Mouse (Mus musculus): ENCODE results near the gene Hexim1. TPM values are rescaled to one million over a fixed set of nuclear protein-coding genes. Genes with fewer than 3 reads are reported as not detected.

The Hexim1 gene
- polyA plus RNA-seq, 1 experiment from 2014 or later = 7.1 TPM

GRCm38 (mm10) chr11:103095107-103095670 lies 20.8 kb upstream of the Hexim1 start:
- Histone ChIP-seq H3K4me3 (ENCODE audit: low read length) (no peak overlapping the region), H3K4me1 (ENCODE audit: control insufficient read depth, insufficient read depth, low read length) (peaks cover 39% of the 10 kb centered on the region), H3K9ac (ENCODE audit: low read depth, low read length) (no peak overlapping the region), H3K27ac (ENCODE audit: low read depth, low read length) (0 out of 2 replicates have a peak overlapping the region, but pooled peaks have one; percentile 47), H3K27me3 (ENCODE audit: control insufficient read depth, insufficient read depth, low read length) (no peaks in the 10 kb centered on the region), H3K36me3 (ENCODE audit: control insufficient read depth, insufficient read depth, low read length) (no peaks in the 10 kb centered on the region), H3K4me2 (replicated peaks; ENCODE audit: low read depth, low read length) (no peak overlapping the region), H3K9me3 (ENCODE audit: control insufficient read depth, low read length) (no peaks in the 10 kb centered on the region)
- 0 out of 2 replicates have a peak, but pooled peaks have one; percentile 3 for ATAC-seq (ENCODE audit: low FRiP score, low TSS enrichment)
- WGBS = 48% methylated on average over 9 of the region's 9 CpGs

DNA sequence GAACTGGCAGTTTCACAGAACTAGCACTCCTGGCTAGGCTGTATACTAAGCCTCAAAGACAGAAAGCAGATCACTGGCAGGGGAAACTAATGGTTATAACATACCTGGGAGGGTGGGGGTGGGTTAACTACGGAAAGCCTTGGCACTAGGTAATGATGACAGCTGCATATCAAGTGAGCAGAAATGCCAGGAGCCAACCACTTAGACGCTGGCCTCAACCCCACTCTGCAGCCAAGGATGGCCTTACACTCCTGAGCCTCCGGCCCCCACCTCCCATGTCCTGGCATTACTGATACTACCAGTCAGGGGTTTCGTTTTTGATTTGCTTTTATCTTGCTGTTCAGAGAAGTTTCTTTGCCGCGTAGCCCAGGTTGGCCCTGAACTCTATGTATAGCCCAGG lies 20.2 kb upstream of the Hexim1 start:
- no peak overlapping the region for H3K4me2 ChIP-seq (replicated peaks; ENCODE audit: low read depth, low read length)
- no peaks in the 10 kb centered on the region for H3K27me3 ChIP-seq (ENCODE audit: control insufficient read depth, insufficient read depth, low read length)
- no peaks in the 10 kb centered on the region for H3K36me3 ChIP-seq (ENCODE audit: control insufficient read depth, insufficient read depth, low read length)
- ATAC-seq (ENCODE audit: low FRiP score, low TSS enrichment) = no peak
- 87% methylated on average over 6 of the region's 6 CpGs for WGBS
- no peak overlapping the region for H3K4me3 ChIP-seq (ENCODE audit: low read length)
- H3K9me3 ChIP-seq (ENCODE audit: control insufficient read depth, low read length) = no peaks in the 10 kb centered on the region
- no peak overlapping the region for H3K27ac ChIP-seq (ENCODE audit: low read depth, low read length)
- peaks cover 44% of the 10 kb centered on the region for H3K4me1 ChIP-seq (ENCODE audit: control insufficient read depth, insufficient read depth, low read length)
- no peak overlapping the region for H3K9ac ChIP-seq (ENCODE audit: low read depth, low read length)

DNA sequence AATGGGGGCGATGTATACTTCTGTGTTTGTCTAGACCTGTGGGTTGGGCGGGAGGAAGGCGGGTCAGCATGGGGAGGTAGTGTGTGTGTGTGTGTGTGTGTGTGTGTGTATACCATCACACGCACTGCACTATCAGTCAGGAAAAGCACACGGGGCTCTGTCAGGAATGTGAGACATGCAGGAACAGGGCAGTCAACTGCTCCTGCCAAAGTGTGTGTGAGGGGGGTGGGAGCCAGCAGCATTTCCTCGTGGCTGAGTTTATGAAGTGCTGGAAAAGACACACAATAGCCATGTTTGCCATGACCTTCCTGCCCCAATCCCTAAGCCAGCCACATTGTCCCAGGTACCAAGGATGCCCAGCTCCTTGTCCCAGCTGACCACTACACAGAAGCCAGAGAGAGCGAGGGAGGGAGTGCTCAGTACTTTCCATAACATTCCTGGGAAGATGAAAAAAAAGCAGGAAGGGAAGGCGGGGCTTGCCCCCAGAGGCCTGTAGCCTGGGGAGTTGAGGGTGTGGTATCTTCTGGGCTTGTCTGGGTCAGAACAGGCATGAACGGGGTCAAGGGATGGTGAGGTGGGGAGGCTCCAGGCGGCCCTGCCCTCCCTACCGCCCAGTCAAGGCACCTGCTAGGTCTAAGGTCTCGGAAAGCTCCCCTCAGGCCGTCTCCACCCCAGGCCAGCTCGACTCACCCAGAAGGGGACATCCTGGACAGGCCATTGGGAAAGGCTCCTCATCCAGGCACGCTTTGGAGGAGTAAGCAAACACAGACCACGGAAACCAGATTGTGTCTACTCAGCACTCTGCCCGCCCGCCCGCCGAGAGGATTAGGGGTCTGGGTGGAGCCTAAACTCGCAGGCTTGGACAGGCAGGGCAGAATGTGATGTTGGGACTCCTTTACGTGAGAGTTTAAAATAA lies 18.8 kb upstream of the Hexim1 start:
- Histone ChIP-seq H3K36me3 (ENCODE audit: control insufficient read depth, insufficient read depth, low read length) (no peaks in the 10 kb centered on the region), H3K9ac (ENCODE audit: low read depth, low read length) (no peak overlapping the region), H3K27me3 (ENCODE audit: control insufficient read depth, insufficient read depth, low read length) (no peaks in the 10 kb centered on the region; the same call in 1 of the 2 replicates), H3K4me2 (replicated peaks; ENCODE audit: low read depth, low read length) (peak overlapping the region; percentile 19), H3K4me1 (ENCODE audit: control insufficient read depth, insufficient read depth, low read length) (peaks cover 50% of the 10 kb centered on the region), H3K4me3 (ENCODE audit: low read length) (no peak overlapping the region), H3K9me3 (ENCODE audit: control insufficient read depth, low read length) (no peaks in the 10 kb centered on the region), H3K27ac (ENCODE audit: low read depth, low read length) (no peak overlapping the region; the same call in 1 of the 2 replicates)
- ATAC-seq (ENCODE audit: low FRiP score, low TSS enrichment) = no peak
- 24% methylated on average over 22 of the region's 22 CpGs for WGBS

DNA sequence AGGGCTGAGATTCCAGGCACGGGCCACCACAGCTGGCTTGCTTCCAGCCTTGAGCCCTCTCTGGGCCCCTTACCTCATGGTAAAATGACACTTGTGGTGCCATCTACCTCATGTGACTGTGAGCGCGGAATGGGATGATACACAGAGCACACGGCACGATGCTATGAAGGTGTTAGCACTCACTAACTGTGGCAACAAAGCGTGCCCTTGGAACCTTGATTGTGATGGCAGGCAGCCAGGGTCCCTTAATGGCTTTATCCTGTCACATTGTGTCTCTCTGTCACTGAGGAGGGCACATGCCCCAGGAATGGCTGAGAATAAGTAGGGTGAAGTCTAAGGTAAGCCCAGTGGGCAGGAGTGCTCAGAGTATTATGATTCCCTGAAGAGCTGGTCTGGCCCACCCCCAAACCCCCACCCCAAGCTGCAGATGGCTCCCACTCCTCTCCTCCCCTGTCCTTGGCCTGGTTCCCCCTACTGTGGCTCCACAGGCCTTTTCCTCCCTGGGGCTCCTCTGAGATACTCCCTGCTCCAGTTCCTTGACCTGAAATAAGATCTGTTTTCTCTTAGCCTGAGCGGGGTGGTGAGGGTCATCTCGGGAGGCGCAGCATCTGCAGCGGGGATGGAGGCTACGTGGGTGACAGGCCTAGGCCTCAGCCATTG lies 17.4 kb upstream of the Hexim1 start:
- no peaks in the 10 kb centered on the region for H3K9me3 ChIP-seq (ENCODE audit: control insufficient read depth, low read length)
- H3K27ac ChIP-seq (ENCODE audit: low read depth, low read length) = peak overlapping the region; percentile 30; the same call in 1 of the 2 replicates
- H3K4me1 ChIP-seq (ENCODE audit: control insufficient read depth, insufficient read depth, low read length) = peaks cover 59% of the 10 kb centered on the region
- no peak for ATAC-seq (ENCODE audit: low FRiP score, low TSS enrichment)
- H3K9ac ChIP-seq (ENCODE audit: low read depth, low read length) = no peak overlapping the region; the same call in 1 of the 2 replicates
- H3K27me3 ChIP-seq (ENCODE audit: control insufficient read depth, insufficient read depth, low read length) = no peaks in the 10 kb centered on the region; the same call in 1 of the 2 replicates
- H3K36me3 ChIP-seq (ENCODE audit: control insufficient read depth, insufficient read depth, low read length) = no peaks in the 10 kb centered on the region
- 45% methylated on average over 11 of the region's 11 CpGs for WGBS
- no peak overlapping the region for H3K4me3 ChIP-seq (ENCODE audit: low read length)
- no peak overlapping the region for H3K4me2 ChIP-seq (replicated peaks; ENCODE audit: low read depth, low read length)

- ATAC-seq (ENCODE audit: low FRiP score, low TSS enrichment) = no peak
- no peaks in the 10 kb centered on the region; the same call in 1 of the 2 replicates for H3K27me3 ChIP-seq (ENCODE audit: control insufficient read depth, insufficient read depth, low read length)
- no peak overlapping the region for H3K4me3 ChIP-seq (ENCODE audit: low read length)
- H3K36me3 ChIP-seq (ENCODE audit: control insufficient read depth, insufficient read depth, low read length) = no peaks in the 10 kb centered on the region
- H3K9me3 ChIP-seq (ENCODE audit: control insufficient read depth, low read length) = no peaks in the 10 kb centered on the region
- H3K9ac ChIP-seq (ENCODE audit: low read depth, low read length) = no peak overlapping the region
- H3K27ac ChIP-seq (ENCODE audit: low read depth, low read length) = peak overlapping the region; percentile 30; the same call in 1 of the 2 replicates
- peaks cover 57% of the 10 kb centered on the region for H3K4me1 ChIP-seq (ENCODE audit: control insufficient read depth, insufficient read depth, low read length)
- WGBS = 22% methylated on average over 12 of the region's 12 CpGs
- peak overlapping the region; percentile 6; the same call in 1 of the 2 replicates for H3K4me2 ChIP-seq (replicated peaks; ENCODE audit: low read depth, low read length)
Measured at GRCm38 (mm10) chr11:103099352-103099940, 16.6 kb upstream of the Hexim1 start.

DNA sequence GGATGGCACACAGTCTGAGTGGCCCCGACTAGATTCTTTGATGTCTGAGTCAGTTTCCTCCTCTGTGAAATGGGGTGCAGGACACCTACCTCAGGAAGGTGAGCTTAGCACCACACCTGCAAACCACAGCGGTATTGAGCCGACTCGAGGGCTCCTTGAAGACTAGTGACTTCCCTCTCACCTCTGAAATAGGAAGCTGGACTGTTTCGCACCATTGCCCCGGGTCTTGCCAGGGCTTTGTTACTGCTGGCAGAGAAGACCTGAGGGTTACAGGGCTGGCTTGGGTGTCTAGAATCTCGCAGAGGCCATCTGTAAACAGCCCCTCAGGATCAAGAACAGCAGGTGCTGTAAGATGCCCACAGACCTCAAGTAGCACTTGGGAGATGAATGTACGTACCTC lies 15.7 kb upstream of the Hexim1 start:
- Histone ChIP-seq H3K9ac (ENCODE audit: low read depth, low read length) (no peak overlapping the region), H3K4me2 (replicated peaks; ENCODE audit: low read depth, low read length) (peak overlapping the region; percentile 86), H3K4me3 (ENCODE audit: low read length) (no peak overlapping the region; the same call in 1 of the 2 replicates), H3K27ac (ENCODE audit: low read depth, low read length) (no peak overlapping the region), H3K4me1 (ENCODE audit: control insufficient read depth, insufficient read depth, low read length) (peaks cover 49% of the 10 kb centered on the region), H3K27me3 (ENCODE audit: control insufficient read depth, insufficient read depth, low read length) (no peaks in the 10 kb centered on the region; the same call in 1 of the 2 replicates), H3K36me3 (ENCODE audit: control insufficient read depth, insufficient read depth, low read length) (no peaks in the 10 kb centered on the region), H3K9me3 (ENCODE audit: control insufficient read depth, low read length) (no peaks in the 10 kb centered on the region)
- WGBS = 48% methylated on average over 8 of the region's 8 CpGs
- no peak for ATAC-seq (ENCODE audit: low FRiP score, low TSS enrichment)

- ATAC-seq (ENCODE audit: low FRiP score, low TSS enrichment) = peak; percentile 55
- peak within 1 kb of the TSS; percentile 61 for H3K9ac ChIP-seq (ENCODE audit: low read depth, low read length)
- no peaks in the 10 kb centered on the region for H3K36me3 ChIP-seq (ENCODE audit: control insufficient read depth, insufficient read depth, low read length)
- peak within 1 kb of the TSS; percentile 60 for H3K4me3 ChIP-seq (ENCODE audit: low read length)
- under 1% methylated on average over 34 of the region's 34 CpGs for WGBS
- no peaks in the 10 kb centered on the region; the same call in 1 of the 2 replicates for H3K27me3 ChIP-seq (ENCODE audit: control insufficient read depth, insufficient read depth, low read length)
- H3K27ac ChIP-seq (ENCODE audit: low read depth, low read length) = no peak within 1 kb of the TSS
- H3K9me3 ChIP-seq (ENCODE audit: control insufficient read depth, low read length) = no peaks in the 10 kb centered on the region
- H3K4me2 ChIP-seq (replicated peaks; ENCODE audit: low read depth, low read length) = peak within 1 kb of the TSS; percentile 86
- peaks cover 49% of the 10 kb centered on the region for H3K4me1 ChIP-seq (ENCODE audit: control insufficient read depth, insufficient read depth, low read length)
Measured at GRCm38 (mm10) chr11:103101481-103101865, 14.6 kb upstream of the Hexim1 start, which contains the start of the genes Plcd3 and Acbd4. Gene Plcd3, minus strand, starts transcription at chr11:103101658. Gene Acbd4, plus strand, starts transcription at chr11:103101682.

GRCm38 (mm10) chr11:103101866-103102501 lies 14.0 kb upstream of the Hexim1 start:
- Histone ChIP-seq H3K4me3 (ENCODE audit: low read length) (peak overlapping the region; percentile 60), H3K27ac (ENCODE audit: low read depth, low read length) (no peak overlapping the region), H3K4me1 (ENCODE audit: control insufficient read depth, insufficient read depth, low read length) (peaks cover 45% of the 10 kb centered on the region), H3K27me3 (ENCODE audit: control insufficient read depth, insufficient read depth, low read length) (no peaks in the 10 kb centered on the region; the same call in 1 of the 2 replicates), H3K9ac (ENCODE audit: low read depth, low read length) (peak overlapping the region; percentile 61), H3K36me3 (ENCODE audit: control insufficient read depth, insufficient read depth, low read length) (no peaks in the 10 kb centered on the region), H3K9me3 (ENCODE audit: control insufficient read depth, low read length) (no peaks in the 10 kb centered on the region), H3K4me2 (replicated peaks; ENCODE audit: low read depth, low read length) (peak overlapping the region; percentile 86)
- 0 out of 2 replicates have a peak, but pooled peaks have one; percentile 13 for ATAC-seq (ENCODE audit: low FRiP score, low TSS enrichment)
- 4% methylated on average over 30 of the region's 30 CpGs for WGBS

Data from kidney, embryonic 14.5 days (tissue).